Mouse (Mus musculus) heart, postnatal 25 days (tissue): Measurements from ENCODE around the gene Mxi1. TPM values are rescaled to one million over a fixed set of nuclear protein-coding genes. Genes with fewer than 3 reads are reported as not detected.
"Not testable (repeated sequence)": the region's sequence is repeated elsewhere in the genome, so short reads cannot be mapped to it uniquely, and the experiment has no call there.

Experiments
- DNase-seq: peaks from one replicate; pipeline ENCODE4 v3.0.0; 2022; ENCODE audit warnings: low spot score
- intact Hi-C: fragments of 180-260 bp; cut with DNase I; formaldehyde crosslinking; loops from one replicate; pipeline ENCODE4 v1.15.1; 2025
- total RNA-seq, 2 experiments: library from RNA; stranded (reverse); gene quantifications; 2 replicates each; pipeline ENCODE4 v1.2.3; 2021

Gene Mxi1
- total RNA-seq, 2 experiments from 2014 or later = 41.8 to 44.4 TPM

DNA sequence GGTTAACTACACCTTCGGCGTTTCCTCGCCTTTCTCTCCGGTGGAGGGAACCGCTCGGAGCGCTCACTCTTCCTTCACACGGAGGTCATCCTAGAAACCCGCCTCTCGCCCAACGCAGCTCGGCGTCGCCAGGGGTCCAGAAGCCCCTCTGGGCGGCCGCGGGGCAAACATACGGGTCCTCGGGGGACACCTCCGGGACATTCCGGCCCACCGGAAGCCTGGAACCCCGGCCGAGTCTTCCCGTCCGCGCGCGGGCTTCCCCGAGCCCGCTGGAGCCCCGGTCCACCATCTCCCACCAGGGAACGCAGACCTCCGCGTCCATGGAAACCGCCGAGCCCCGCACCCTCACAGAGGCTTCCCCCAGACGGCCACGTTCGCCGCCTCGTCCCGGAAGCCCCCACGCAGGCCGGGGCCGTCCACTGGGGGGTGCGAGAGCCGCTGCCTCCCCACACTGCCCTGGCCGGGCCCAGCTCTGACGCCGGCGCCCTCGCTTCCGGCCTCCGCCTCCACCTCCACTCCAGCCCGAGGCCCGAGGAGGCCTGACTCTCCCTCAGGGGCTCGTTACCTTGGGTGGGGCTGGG is 79.6 kb downstream of the Mxi1 start:
- intact Hi-C loops = loop anchor here (5.0 kb wide), 1 partner anchor 142 kb away; no protein-coding TSS in a partner anchor
- DNase-seq = no peak

DNA sequence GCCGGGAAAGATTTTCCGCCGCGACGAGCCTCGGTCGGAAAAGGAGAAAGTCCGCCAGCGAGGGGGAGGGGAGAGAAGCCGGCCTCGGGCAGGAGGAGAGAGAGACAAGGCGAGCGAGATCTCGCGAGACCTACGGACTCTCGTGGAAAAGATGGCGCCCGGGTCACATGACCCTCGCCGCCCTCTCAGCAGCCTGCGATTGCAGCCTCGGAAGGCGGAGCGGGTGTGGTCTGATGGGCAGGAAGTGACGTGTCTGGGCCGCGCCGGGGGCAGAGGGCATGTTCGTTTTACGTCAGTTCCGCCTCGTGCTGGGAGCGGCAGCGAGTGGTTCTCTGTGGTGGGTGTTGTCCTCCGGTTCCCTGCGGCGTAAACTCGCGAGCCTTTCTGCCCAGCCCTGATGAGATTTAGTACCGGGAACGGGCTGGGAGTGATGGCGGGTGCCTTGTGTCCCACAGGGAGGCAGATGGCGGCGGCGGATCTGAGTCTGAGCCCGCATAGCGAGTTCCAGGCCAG is 80.2 kb downstream of the Mxi1 start, which contains the start of gene Smndc1:
Smndc1 (minus strand) TSS at position 84 of the 513 bp plus-strand sequence.
- intact Hi-C loops = loop anchor here (5.0 kb wide), 1 partner anchor 142 kb away; no protein-coding TSS in a partner anchor

DNA sequence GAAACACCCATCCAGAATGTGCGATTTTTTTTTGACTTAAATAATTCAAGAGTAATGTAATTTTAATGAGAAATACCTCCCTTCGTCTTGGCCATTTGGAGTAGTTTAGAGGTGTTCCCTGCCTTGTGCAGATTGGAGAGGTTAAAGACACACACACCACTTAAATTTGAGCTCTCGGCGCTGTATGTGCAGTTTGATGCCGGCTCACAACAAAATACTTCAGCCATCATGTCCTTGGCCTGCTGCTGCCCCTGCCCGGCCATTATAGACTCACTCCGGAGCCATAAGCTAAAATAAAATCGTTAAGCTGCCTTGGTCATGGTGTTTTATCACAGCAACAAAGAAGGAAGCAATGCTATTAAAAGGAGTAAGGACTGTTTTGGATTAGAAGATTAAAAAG is 81.1 kb downstream of the Mxi1 start:
- no peak for DNase-seq
- intact Hi-C loops = loop anchor here (5.0 kb wide), 1 partner anchor 141 kb away; no protein-coding TSS in a partner anchor

More for the DNA sequence above, 80.2 kb downstream of the Mxi1 start, which contains the start of gene Smndc1:
- DNase-seq = peak; percentile 99

DNA sequence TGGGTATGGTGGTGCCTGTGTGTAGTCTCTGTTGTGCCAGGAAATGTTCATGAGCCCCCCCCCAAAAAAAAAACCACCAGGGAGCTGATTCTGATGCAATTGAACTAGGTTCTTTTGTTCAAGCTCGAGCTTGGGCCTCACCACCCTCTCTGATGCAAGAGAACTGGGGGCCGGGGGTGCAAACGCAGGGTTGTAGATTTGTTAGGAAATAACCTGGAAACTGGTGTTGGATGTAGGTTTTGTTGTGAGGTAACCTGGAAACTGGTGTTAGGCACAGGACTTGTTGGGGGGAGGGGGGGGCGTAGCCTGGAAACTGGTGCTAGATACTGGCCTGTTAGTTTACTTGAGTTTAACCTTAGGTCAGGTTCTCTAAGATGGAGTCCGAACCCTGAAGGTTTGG is 81.5 kb downstream of the Mxi1 start:
- intact Hi-C loops = loop anchor here (5.0 kb wide), 1 partner anchor 141 kb away; no protein-coding TSS in a partner anchor
- DNase-seq = no peak

DNA sequence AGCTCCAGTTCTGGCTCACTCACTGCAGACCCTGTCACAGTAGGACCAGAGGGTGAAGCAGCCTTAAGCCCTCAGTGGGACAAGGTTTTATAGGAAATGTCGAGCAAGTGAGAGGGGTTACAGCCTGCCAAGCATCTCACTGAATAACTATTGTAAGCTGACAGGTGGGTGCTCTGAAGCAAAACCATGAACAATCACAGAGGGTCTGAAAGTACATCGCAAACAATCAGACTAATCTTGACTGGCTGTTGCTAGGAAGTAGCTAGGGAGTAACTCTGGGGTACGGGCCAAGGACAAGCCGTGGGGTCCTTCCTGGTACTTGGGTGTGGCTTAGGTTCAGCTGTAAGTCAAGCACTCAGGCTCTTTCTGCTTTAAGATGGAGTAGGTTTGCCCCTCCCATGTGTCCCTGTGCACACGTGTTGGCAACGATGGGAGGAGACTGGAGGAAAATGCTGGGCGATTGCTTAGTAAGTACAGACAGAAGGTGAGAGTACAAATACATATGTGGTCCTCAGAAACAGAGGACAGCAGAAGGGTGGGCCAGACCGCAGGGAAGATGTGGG is 82.5 kb downstream of the Mxi1 start:
- intact Hi-C loops = loop anchor here (5.0 kb wide), 1 partner anchor 139 kb away; no protein-coding TSS in a partner anchor
- DNase-seq = no peak

DNA sequence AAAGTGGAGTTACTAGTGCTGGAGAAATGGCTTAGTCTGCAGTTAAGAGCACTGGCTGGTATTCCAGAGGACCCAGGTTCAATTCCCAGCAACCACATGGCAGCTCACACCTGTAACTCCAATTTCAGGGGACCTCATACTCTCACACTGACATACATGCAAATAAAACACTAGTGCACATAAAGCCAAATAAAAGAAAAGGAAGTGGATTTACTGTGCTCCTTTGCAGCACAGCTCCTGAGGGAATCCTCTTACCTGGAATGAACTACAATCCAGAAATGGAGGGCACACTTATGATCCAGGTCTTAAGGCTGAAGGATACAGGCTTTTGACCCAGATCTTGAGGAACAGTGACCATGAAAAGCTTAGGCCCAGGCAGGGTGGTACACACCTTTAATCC is 83.3 kb downstream of the Mxi1 start:
- DNase-seq = no peak
- intact Hi-C loops = loop anchor here (5.0 kb wide), 1 partner anchor 139 kb away; no protein-coding TSS in a partner anchor

DNA sequence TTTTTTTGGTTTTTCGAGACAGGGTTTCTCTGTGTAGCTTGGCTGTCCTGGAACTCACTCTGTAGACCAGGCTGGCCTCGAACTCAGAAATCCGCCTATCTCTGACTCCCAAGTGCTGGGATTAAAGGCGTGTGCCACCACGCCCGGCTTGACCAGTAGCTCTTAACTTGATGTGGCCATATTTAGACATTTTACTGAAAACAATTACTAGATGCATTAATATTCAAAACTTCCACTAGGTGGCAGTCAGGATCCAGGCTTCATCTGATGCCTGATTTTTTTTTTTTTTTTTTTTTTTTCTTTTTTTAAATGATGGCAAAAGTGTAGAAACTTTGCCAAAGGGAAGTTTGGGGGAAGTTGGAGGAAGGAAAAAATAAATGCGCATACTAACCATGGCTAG is 84.2 kb downstream of the Mxi1 start:
- no peak for DNase-seq
- intact Hi-C loops = loop anchor here (5.0 kb wide), 1 partner anchor 138 kb away; no protein-coding TSS in a partner anchor

DNA sequence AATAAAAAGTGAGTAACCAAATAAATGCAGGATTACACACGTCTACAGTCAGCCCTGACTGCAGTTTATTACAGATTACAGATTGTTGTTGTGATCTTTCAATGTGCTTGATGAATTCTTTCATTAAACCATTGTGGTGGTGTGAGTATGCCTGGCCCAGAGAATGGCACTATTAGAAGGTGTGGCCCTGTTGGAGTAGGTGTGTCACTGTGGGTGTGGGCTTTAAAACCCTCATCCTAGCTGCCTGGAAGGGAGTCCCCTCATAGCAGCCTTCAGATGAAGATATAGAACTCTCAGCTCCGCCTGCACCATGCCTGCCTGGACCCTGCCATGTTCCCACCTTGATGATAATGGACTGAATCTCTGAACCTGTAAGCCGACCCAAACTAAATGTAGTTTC is 84.6 kb downstream of the Mxi1 start:
- intact Hi-C loops = loop anchor here (1.0 to 5.0 kb wide), 2 partner anchors 137 to 184 kb away; no protein-coding TSS in a partner anchor
- DNase-seq = not testable (repeated sequence)

DNA sequence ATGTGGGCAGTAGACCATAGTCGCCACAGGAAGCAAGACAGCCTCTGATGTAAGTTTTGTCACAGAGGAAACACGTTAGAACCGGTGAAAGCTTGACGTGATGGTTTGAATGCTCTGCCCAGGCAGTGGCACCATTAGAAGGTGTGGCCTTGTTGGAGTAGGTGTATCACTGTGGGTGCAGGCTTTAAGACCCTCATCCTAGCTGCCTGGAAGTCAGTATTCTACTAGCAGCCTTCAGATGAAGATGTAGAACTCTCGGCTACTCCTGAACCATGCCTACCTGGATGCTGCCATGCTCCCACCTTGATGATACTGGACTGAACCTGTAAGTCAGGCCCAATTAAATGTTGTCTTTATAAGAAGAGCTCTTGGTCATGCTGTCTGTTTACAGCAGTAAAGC is 85.5 kb downstream of the Mxi1 start:
- not testable (repeated sequence) for DNase-seq
- intact Hi-C loops = loop anchor here (1.0 kb wide), 1 partner anchor 183 kb away; no protein-coding TSS in a partner anchor

DNA sequence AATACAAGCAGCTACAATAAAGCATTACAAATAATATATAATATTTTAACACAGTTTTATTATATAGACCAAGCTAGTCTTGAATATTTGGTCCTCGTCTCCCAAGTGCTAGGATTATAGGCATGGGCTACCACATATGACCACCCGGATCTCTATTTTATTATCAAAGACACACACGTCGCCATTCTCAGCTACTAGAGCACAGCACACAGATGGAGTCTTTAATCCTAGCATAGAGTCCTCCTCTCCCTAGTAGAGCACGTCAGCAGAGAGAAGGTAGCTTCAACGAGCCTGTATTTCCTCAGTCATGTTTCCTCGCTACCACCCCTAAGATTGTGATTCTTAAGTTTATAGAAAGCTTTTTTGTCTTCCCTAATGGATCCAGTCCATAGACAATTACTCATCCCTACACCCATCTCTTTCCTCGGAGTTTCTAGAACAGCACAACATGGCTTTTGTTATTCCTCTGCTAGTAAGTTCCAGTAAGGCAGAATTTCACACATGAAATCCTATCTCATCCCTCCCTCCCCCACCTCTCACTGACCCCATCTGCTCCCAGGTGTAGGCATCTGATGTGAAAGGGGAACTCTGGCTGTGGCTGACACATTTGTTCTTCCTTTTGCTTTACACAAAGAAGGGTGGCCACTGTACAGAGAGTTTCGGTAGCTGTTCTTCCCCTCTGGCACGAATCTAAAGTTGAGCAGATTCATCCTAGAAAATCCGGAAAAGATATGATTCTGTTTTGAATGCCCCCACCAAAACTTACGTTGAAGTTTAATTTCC is 87.3 kb downstream of the Mxi1 start:
- no peak for DNase-seq
- intact Hi-C loops = no loop called here

DNA sequence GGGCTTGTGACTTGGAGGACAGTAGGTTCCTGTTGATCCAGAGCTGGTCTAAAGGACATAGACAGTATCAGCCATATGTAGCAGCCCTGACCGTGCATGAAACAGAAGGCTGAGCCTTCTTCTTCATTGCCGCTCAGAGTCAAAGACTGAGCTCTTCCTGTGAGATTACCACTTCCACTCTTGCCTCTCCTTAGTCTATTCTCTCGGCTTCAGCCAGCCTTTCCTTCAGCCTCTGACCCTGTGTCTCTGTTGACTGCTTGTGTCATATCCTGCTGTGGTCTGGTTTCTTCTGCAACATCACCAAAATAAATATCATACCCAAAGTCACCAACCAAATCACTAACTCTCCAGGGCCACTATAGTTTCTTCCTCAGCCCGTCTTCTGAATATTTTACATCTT is 88.9 kb downstream of the Mxi1 start:
- intact Hi-C loops = no loop called here
- no peak for DNase-seq

DNA sequence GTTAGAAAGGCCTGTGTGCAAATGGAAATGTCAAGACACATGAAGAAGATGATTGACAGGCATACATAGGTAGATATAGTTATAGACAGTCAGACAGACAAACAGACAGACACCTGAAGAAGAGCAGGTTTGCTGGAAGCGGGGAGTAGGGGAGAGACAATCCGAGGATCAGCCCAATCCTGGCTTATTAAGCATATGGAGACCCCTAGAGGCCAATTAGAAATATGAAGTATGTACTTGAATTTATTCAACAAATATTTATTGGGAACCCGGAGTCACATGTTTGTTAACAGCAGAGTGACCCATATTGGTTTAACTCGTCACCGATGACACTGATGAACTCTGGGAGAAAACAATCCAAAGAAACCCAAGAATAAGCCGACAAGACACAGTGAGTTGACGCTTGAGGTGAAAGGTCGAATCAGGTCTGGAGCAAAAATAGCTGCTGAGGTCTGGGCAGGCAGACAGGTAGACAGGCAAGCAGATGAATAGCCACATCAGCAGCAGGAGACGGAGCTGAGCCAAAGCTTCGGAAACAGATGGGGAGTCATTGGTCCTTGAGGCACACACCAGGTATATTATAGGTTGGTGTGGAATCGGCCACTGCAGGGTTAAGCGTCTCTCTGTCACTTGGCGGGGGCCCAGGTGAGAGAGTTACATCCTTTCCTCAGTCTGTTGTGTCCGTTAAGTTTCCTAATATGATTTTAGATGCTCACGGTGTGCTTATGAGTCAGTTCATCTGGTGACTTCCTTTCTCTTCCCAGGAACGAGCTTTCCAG is 90.2 kb downstream of the Mxi1 start:
- DNase-seq = no peak
- intact Hi-C loops = no loop called here

DNA sequence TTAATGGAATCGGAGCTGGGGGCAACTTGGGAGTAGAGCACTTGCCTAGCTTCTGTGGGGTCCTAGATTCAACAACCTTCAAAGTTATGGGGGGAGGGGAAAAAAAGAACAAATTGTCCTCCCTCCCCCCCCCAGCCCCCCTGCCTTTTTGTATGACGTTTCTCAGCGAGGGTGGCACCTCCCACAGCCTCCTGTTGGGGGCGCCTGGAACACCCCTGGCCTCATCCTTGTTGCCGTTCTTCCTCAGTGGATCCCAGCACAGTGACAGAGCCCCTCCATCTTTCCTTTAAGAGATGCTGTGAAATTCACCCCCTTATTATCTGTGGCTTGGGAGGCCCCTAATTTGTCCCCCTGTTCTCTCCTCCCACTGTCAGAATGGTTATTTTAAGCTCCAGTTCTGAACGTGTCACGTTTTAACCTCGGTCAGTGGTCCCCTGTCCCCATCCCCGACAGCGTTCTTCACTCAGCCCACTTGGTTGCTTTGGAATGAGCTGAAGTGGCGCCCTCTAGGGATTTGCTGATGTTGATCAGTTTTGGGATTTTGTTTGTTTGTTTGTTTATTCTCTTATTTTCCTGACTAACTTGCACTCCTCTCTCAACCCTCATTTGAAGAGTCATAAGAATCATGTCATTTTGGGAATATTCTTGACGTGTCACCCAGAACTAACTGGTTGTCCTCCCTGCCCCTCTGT is 92.6 kb downstream of the Mxi1 start:
- intact Hi-C loops = no loop called here
- DNase-seq = no peak

DNA sequence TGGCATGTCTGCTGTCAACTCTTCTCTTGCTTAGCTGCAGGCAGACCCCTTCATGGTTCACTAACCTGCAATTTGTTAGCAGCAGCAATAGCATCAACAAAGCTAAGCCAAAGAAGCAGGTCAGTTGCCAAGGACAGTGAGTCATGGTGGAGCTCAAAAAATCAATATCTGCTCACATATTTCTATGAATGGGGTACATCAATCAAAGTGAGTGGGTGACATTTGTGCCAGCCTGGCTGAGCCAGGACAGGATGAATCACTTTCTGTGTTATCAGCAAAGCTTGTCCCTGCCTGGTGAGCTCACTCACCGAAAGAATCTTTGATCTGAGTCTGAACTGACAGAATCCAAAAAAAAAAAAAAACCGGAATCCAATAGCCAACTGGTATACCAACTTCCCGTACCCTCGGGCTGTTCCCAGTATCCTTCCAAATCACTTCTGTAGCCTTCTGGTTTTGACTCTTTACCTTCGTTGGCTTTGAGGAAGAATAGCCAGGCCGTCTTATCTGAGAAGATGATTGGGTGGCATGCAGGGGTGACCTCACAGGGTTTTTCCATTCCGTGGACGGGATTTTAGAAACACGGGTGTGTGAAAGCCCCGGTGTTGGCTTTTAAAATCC is 94.0 kb downstream of the Mxi1 start:
- no peak for DNase-seq
- intact Hi-C loops = no loop called here

DNA sequence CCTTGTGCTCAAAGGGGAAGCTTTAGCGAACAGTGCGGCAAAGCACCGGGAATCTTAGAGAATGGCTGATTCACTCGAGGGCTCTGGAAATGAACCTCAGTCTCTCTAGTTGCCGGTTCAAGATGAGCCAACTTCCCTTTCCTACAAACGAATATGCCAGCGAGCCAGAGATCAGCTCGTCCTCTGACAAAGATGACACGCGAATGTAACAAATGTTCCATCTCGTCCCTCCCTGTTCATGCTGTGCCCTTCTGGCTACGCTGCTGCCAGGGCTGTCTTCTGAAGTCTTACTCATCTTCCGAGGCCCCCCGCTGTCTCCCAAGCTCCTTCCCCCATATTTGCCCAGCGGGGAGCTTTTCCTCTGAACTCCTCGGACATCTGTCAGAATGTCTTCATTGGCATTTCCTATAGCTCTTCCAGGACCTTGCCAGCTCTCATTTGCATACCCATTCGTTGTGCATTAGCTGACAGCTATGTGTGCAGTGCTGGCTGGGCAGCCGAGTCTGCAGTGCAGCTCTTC is 94.6 kb downstream of the Mxi1 start:
- intact Hi-C loops = no loop called here
- no peak for DNase-seq

DNA sequence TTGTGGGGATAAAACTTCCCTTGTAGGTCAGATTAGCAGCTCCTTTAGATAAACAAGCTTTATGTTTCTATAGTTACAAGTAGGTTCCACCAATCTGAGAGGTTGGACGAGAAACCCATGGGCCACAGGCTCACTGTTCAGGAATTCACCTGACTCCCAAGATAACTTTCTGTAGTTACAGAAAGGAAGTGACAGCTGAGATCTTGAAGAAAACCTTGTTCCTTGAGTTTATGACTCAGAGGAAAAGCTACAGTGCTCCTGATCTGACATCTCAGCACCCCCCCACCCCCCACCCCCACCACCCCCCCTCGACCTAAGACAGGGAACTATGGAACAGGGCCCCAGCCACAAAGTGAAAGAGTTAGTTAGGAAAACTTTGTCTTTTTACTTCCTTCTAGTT is 95.5 kb downstream of the Mxi1 start:
- intact Hi-C loops = no loop called here

DNA sequence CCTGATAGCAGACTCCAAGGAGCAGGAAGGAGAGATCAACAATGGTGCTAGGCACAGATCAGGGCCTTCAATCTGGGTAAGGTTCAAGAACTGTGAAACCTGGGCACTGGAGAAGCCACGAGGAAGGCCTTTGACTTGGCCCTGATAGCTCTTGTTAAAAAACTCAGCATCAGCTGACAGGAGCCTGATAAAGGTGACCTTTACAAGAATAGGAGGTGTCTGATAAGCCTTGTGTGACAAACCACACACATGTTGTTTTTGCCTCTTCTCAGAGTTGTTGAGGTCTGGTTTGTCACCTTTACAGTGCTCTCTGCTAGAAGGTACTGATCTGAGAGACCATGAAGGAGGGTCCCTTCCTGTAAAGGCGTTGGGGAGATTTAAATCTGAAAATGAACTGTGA is 97.0 kb downstream of the Mxi1 start:
- DNase-seq = no peak
- intact Hi-C loops = no loop called here

More for the DNA sequence above, 95.5 kb downstream of the Mxi1 start:
- no peak for DNase-seq

DNA sequence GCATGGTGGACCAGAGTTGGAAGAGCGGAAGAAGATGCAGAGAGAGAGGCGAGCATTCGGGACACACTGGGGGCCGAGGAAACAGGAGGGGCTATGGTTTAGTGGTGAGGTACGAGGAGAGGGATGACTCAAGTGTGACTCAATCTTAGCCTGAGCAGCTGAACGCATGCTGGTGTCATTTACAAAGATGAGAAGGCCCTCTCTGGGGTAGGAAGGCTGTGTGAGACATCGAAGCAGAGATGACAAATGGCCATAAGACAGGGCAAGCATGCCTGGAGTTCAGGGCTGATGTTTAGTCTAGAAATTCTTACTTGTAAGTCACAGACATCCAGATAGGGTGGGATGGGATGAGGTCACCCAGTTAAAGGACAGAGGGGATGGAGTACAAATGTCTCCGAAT is 98.1 kb downstream of the Mxi1 start:
- DNase-seq = no peak
- intact Hi-C loops = no loop called here
